26 mouse cellular contexts compared by ENCODE assay signal in genomic region chr2:152101761-152102160, GRCm38 (mm10). TPM values are rescaled to one million over a fixed set of nuclear protein-coding genes. Genes with fewer than 3 reads are reported as not detected.
DNase-seq lines count a peak whose midpoint lies in the region; ATAC-seq lines count a peak whose summit lies in the region.
"Had no signal": no experiment of that assay in that cellular context is flagged by ENCODE, and none has a peak within 500 bp of the region (broad histone marks: within the 10 kb centered on the region; RNA-seq: fewer than 3 reads in every experiment).

No protein-coding gene starts in this region.

- H3K4me1 ChIP-seq in megakaryocyte, embryonic 14.5 days, result peaks cover 27% of the 10 kb centered on the region
- peaks cover 24% of the 10 kb centered on the region for H3K4me1 ChIP-seq in forebrain, embryonic 13.5 days

- H3K4me3 ChIP-seq in megakaryocyte, embryonic 14.5 days (replicated peaks), result peak overlapping the region; percentile 18
- no peak overlapping the region for H3K4me3 ChIP-seq in forebrain, embryonic 13.5 days
- H3K4me3 ChIP-seq: embryonic facial prominence, embryonic 12.5 days; erythroblast, embryonic 14.5 days; heart, embryonic 10.5 days; hindbrain, embryonic 10.5 days; liver, embryonic 12.5 days had no signal

- DNase-seq in frontal cortex, postnatal 36 days (ENCODE audit: low spot score in 2 of 2), result no peak
- DNase-seq in CD4-positive helper T cell, adult 2 months (ENCODE audit: low read depth, low spot score), result peak; percentile 30
- no peak for DNase-seq in lung, postnatal 10 days
- DNase-seq: adrenal gland, postnatal 36 days; B cell, adult 2 months; cerebellum, adult 9-10 months; kidney, adult 2 months; kidney, postnatal 10 days; lung, adult 2 months; lung, postnatal 4 days; thymus, postnatal 36 days had no signal

- H3K27me3 ChIP-seq in megakaryocyte, embryonic 14.5 days (replicated peaks), result peaks cover 57% of the 10 kb centered on the region
- 0 out of 2 replicates have a peak, but pooled peaks cover 2% of the 10 kb centered on the region for H3K27me3 ChIP-seq in forebrain, embryonic 13.5 days

- H3K27ac ChIP-seq in forebrain, embryonic 13.5 days, result no peak overlapping the region
- H3K27ac ChIP-seq: embryonic facial prominence, embryonic 12.5 days; heart, embryonic 10.5 days; hindbrain, embryonic 10.5 days; liver, embryonic 12.5 days had no signal

- peak; percentile 44 for ATAC-seq in frontal cortex, adult (ENCODE audit: low TSS enrichment)
- ATAC-seq in megakaryocyte, adult 5-6 weeks (ENCODE audit: poor library complexity, severe bottlenecking), result no peak
- ATAC-seq in inflammation-experienced regulatory T-cells, adult 6 months, result peak; percentile 10
- ATAC-seq in forebrain, embryonic 13.5 days, result no peak
- ATAC-seq: forebrain, embryonic 14.5 days; liver, embryonic 12.5 days had no signal

- H3K9ac ChIP-seq in forebrain, embryonic 13.5 days, result no peak overlapping the region
- H3K9ac ChIP-seq: embryonic facial prominence, embryonic 12.5 days; liver, embryonic 12.5 days had no signal

- H3K4me2 ChIP-seq in forebrain, embryonic 13.5 days, result no peak overlapping the region
- H3K4me2 ChIP-seq: embryonic facial prominence, embryonic 12.5 days; liver, embryonic 12.5 days; midbrain, embryonic 11.5 days had no signal

- WGBS in forebrain, embryonic 13.5 days, result 77% methylated on average over 13 of the region's 13 CpGs

- H3K9me3 ChIP-seq in megakaryocyte, embryonic 14.5 days, result peaks cover 7% of the 10 kb centered on the region
- H3K9me3 ChIP-seq in forebrain, embryonic 13.5 days (replicated peaks), result no peaks in the 10 kb centered on the region
- H3K9me3 ChIP-seq: embryonic facial prominence, embryonic 12.5 days; heart, embryonic 10.5 days; hindbrain, embryonic 10.5 days; liver, embryonic 12.5 days had no signal

- H3K36me3 ChIP-seq in megakaryocyte, embryonic 14.5 days (replicated peaks; ENCODE audit: low read length), result peaks cover 4% of the 10 kb centered on the region
- no peaks in the 10 kb centered on the region for H3K36me3 ChIP-seq in forebrain, embryonic 13.5 days (ENCODE audit: poor library complexity, severe bottlenecking)
- H3K36me3 ChIP-seq: embryonic facial prominence, embryonic 12.5 days; heart, embryonic 10.5 days; hindbrain, embryonic 10.5 days had no signal

RNA-seq across cellular contexts. Expression of gene Srxn1, which starts 3.6 kb away (rescaled TPM):
- 30.6 and 45.4 TPM in 2 replicates for polyA plus RNA-seq in megakaryocyte, embryonic 14.5 days (2012; ENCODE audit: insufficient read depth, low replicate concordance)
- total RNA-seq in megakaryocyte, adult 5-6 weeks (2015), result 0.96 and 1.9 TPM in 2 replicates
- 2.0 and 2.5 TPM in 2 replicates for total RNA-seq in megakaryocyte, adult 5-6 weeks (2017)
- 1 to 10 TPM; 2.5 to 8.0 (median 3.3) TPM for polyA plus RNA-seq in inflammation-experienced regulatory T-cells, adult 6 months (2017; shearing (Covaris generic))
- polyA plus RNA-seq in forebrain, embryonic 13.5 days (2015; fragmentation: Nextera tagmentation; extraction: Ambion mirVana), result 10.3 and 10.7 TPM in 2 replicates

RNA-seq across cellular contexts. Expression of gene Scrt2, which starts 20.4 kb away (rescaled TPM):
- not detected in 2 replicates for polyA plus RNA-seq in megakaryocyte, embryonic 14.5 days (2012; ENCODE audit: insufficient read depth, low replicate concordance)
- not detected in 2 replicates for total RNA-seq in megakaryocyte, adult 5-6 weeks (2015)
- total RNA-seq in megakaryocyte, adult 5-6 weeks (2017), result not detected in 2 replicates
- polyA plus RNA-seq in inflammation-experienced regulatory T-cells, adult 6 months (2017; shearing (Covaris generic)), result not detected
- 17.5 and 19.9 TPM in 2 replicates for polyA plus RNA-seq in forebrain, embryonic 13.5 days (2015; fragmentation: Nextera tagmentation; extraction: Ambion mirVana)
- total RNA-seq: gastrocnemius, adult 18-20 months; gastrocnemius, postnatal 4 days had no signal
- polyA plus RNA-seq: erythroblast, embryonic 14.5 days; heart, embryonic 10.5 days; heart, postnatal 0 days; kidney, adult 2 months; liver, embryonic 12.5 days; lung, adult 2 months had no signal

RNA-seq across cellular contexts. Expression of gene Tcf15, which starts 41.6 kb away (rescaled TPM):
- polyA plus RNA-seq in megakaryocyte, embryonic 14.5 days (2012; ENCODE audit: insufficient read depth, low replicate concordance), result 1.2 TPM in 1 of 2 replicates, not detected in the other
- total RNA-seq in megakaryocyte, adult 5-6 weeks (2015), result not detected in 2 replicates
- total RNA-seq in megakaryocyte, adult 5-6 weeks (2017), result not detected in 2 replicates
- polyA plus RNA-seq in inflammation-experienced regulatory T-cells, adult 6 months (2017; shearing (Covaris generic)), result not detected
- polyA plus RNA-seq in forebrain, embryonic 13.5 days (2015; fragmentation: Nextera tagmentation; extraction: Ambion mirVana), result 1.4 and 1.8 TPM in 2 replicates

Comparison
In these comparisons a context has a peak if more than half of its experiments do, and no peak if none do; other contexts are left out.
1. ATAC-seq: peak in frontal cortex, adult (single experiment) and inflammation-experienced regulatory T-cells, adult 6 months (single experiment); none in megakaryocyte, adult 5-6 weeks (single experiment) and forebrain, embryonic 13.5 days (single experiment).
2. RNA of gene Scrt2, which starts 20.4 kb away (polyA plus RNA-seq): 17.5 to 19.9 TPM in forebrain, embryonic 13.5 days; not detected in megakaryocyte, embryonic 14.5 days and not detected in inflammation-experienced regulatory T-cells, adult 6 months; every median in the first group is over 10 times any median in the second.